8 mouse cellular contexts compared by ENCODE assay signal in the genomic region with DNA sequence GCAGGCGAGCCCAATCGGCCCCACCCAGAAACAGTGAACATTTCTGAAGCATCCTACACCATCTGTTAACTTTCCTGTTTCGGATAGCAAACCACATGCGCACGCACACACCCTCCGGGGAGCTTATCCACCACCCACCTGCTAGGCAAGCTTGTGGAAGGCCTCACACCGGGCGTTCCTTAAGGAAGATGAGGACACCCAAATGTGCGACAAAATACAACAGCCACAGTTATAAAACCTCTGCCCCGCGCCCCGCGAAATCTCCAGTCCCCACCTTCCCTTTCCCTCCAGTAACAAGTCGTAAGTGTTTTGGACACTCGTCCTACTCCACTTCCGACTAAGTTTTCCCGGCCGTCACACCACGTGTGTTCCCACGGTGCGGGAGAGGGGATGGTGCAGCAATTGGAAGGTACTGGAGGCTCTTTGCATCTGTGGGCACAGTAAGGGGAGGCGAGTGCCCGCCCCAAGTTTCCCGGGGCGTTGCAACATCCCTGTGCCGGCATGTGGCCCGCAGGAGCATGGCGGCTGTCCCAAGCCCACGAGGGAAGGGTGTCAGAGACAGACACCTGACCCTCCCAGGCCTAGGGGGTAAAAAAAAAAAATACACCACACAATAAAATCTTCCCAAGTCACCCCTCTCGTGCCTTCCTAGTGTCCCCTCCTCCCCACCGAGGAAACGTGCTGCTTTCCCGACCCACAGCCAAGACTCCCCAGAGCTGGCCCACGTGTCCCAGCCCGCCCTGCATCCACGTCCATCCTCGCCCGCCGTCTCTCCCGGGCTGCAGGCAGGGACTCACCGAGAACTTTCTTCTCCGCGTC. TPM values are rescaled to one million over a fixed set of nuclear protein-coding genes. Genes with fewer than 3 reads are reported as not detected.
DNase-seq lines count a peak whose midpoint lies in the region; ATAC-seq lines count a peak whose summit lies in the region.

No protein-coding gene starts in this region.

- peak; percentile 63 for ATAC-seq in hindbrain, embryonic 12.5 days (ENCODE audit: low FRiP score)

- peak overlapping the region; percentile 83; the same call in 1 of the 2 replicates for H3K27ac ChIP-seq in hindbrain, embryonic 12.5 days

- H3K27me3 ChIP-seq in hindbrain, embryonic 12.5 days = peaks cover 3% of the 10 kb centered on the region; the same call in 1 of the 2 replicates

- peak overlapping the region; percentile 84 for H3K9ac ChIP-seq in hindbrain, embryonic 12.5 days

- H3K36me3 ChIP-seq in hindbrain, embryonic 12.5 days = no peaks in the 10 kb centered on the region

- H3K4me2 ChIP-seq in hindbrain, embryonic 12.5 days (replicated peaks) = peak overlapping the region; percentile 87

- H3K9me3 ChIP-seq in hindbrain, embryonic 12.5 days (replicated peaks) = no peaks in the 10 kb centered on the region

- DNase-seq in NIH3T3 (ENCODE audit: low read depth) = peak; percentile 78
- peak; percentile 66 for DNase-seq in cerebellum, adult 9-10 months
- DNase-seq in frontal cortex, postnatal 10 days (ENCODE audit: low spot score in 2 of 2) = peak; percentile 55 to 59
- DNase-seq in left cerebral cortex, adult 11 months (ENCODE audit: low spot score) = peak; percentile 69
- DNase-seq in lung, postnatal 36 days = peak; percentile 75
- peak; percentile 69 for DNase-seq in retina, postnatal 1 day
- DNase-seq in urinary bladder, adult 2 months (ENCODE audit: low spot score) = peak; percentile 57

- under 1% methylated on average over 43 of the region's 43 CpGs for WGBS in hindbrain, embryonic 12.5 days

- peaks cover 18% of the 10 kb centered on the region; the same call in 1 of the 2 replicates for H3K4me1 ChIP-seq in hindbrain, embryonic 12.5 days

- peak overlapping the region; percentile 83 for H3K4me3 ChIP-seq in hindbrain, embryonic 12.5 days

RNA-seq across cellular contexts. Expression of gene Ybx3, which starts 0.8 kb away (rescaled TPM):
- 24.6 and 26.4 TPM in 2 replicates for polyA plus RNA-seq in hindbrain, embryonic 12.5 days (2016; fragmentation: Nextera tagmentation; extraction: Ambion mirVana)
- polyA plus RNA-seq in urinary bladder, adult 2 months (2012; rRNA removed) = 177 and 227 TPM in 2 replicates

RNA-seq across cellular contexts. Expression of gene Styk1, which starts 34.0 kb away (rescaled TPM):
- 1.5 and 2.2 TPM in 2 replicates for polyA plus RNA-seq in hindbrain, embryonic 12.5 days (2016; fragmentation: Nextera tagmentation; extraction: Ambion mirVana)
- 15.9 and 20.4 TPM in 2 replicates for polyA plus RNA-seq in urinary bladder, adult 2 months (2012; rRNA removed)

Comparison
In these comparisons a context has a peak if more than half of its experiments do, and no peak if none do; other contexts are left out.
1. Peak in every context shown above with its lines: DNase-seq, ATAC-seq, H3K4me3 ChIP-seq and H3K27ac ChIP-seq.